Mouse (Mus musculus) G1E (cell line): ENCODE measurements around the gene Palm3.

Source experiments
- CTCF ChIP-seq: IDR thresholded peaks from 2 replicates; pipeline ENCODE4 v1.5.1; 2012; ENCODE audit warnings: low read depth, low read length, inconsistent platforms, mixed read lengths
- GATA1 ChIP-seq: IDR thresholded peaks from 2 replicates; pipeline ENCODE4 v1.6.1; 2012; ENCODE audit warnings: borderline replicate concordance, low read length, inconsistent platforms, mixed read lengths
- GATA2 ChIP-seq: IDR thresholded peaks from 2 replicates; pipeline ENCODE4 v1.6.1; 2012; ENCODE audit warnings: low read depth, low read length, inconsistent platforms, borderline replicate concordance
- POLR2AphosphoS5 ChIP-seq: IDR thresholded peaks from 2 replicates; pipeline ENCODE4 v1.6.1; 2012; ENCODE audit warnings: low read depth, low read length, inconsistent platforms; ENCODE audit not compliant: insufficient replicate concordance
- TAL1 ChIP-seq: conservative IDR thresholded peaks from 2 replicates; pipeline ENCODE4 v1.6.1; 2012; ENCODE audit warnings: low read depth, low read length, inconsistent platforms, mixed read lengths

DNA sequence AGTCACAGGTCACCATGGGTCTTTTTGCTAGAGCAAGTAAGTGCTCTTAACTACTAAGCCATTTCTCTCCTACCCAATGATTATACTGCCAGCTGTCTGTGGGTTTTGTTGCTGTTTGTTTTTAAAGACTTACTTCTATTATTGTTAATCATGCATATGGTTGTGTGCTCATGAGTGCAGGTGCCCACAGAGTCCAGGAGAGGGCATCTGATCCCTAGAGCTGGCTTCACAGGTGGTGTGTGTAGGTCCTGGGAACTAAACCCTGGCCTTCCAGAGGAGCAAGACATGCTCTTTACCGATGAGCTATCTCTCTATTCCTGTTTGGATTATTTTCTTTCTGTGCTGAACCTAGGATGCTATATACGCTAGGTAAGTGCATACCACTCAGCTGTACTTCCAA lies 38.0 kb downstream of the Palm3 start:
- TF ChIP-seq CTCF, result no peak
- no peak for TF ChIP-seq GATA1
- TF ChIP-seq TAL1, result no peak
- TF ChIP-seq POLR2AphosphoS5, result no peak
- TF ChIP-seq GATA2, result no peak
